In the genomic region with DNA sequence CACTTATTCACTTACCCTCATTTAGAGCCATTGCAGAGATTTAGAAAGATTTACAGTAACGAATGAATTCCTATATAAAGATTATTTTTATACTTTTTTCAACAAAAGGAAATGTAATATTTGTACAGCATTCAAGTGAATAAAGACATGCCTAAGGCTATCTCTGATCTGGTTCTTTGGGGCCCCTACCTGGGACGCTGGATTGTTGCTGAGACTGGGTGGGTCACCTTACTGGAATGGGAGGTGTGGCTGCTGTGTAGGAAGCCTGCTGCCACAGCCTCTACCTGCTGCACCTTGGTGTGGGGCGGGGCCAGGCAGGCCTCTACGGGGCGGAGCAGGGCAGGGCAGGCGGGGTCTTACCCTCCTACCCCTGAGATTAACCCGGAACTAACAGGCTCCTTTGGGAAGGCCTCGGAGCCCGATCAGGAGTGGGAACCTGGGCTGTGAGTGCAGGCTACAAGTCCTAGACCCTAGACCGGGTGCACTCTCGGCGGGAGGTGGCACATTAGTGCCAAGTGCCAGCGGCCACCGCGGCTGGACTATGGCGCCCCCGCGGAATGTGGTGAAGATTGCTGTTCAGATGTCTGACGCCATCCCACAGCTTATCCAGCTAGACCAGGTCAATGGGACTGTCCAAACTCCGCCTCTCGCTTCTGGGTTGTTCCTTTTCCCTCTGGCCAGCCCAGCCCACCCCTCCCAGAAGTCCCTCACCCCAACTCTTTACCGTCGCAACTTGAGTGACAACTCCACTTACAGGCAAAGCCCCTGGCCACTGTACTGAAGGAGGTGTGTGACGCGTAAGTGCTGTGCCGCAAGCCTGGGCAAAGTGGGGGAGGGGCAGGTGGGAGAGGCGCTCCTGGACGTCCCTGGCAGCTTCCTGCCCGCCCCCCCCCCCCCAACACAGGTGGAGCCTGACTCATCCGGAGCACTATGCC, we compare ENCODE assay signal across 8 mouse cellular contexts. TPM values are rescaled to one million over a fixed set of nuclear protein-coding genes. Genes with fewer than 3 reads are reported as not detected.
DNase-seq lines count a peak whose midpoint lies in the region; ATAC-seq and TF ChIP-seq lines count a peak whose summit lies in the region.

A gene (plus strand): TSS at position 391 of the 935 bp plus-strand sequence.

- H3K9ac ChIP-seq in hindbrain, embryonic 13.5 days, result peak within 1 kb of the TSS; percentile 66
- peak within 1 kb of the TSS; percentile 77 for H3K9ac ChIP-seq in stomach, embryonic 16.5 days (ENCODE audit: low read length)

- WGBS in bone marrow, adult 2 months, result 9% methylated on average over 29 of the region's 30 CpGs
- whole genome bisulfite sequencing in hindbrain, embryonic 13.5 days, result 8% methylated on average over 30 of the region's 30 CpGs
- 5% methylated on average over 30 of the region's 30 CpGs for WGBS in limb, embryonic 10.5 days
- 4% methylated on average over 30 of the region's 30 CpGs for WGBS in stomach, embryonic 16.5 days

- no peaks in the 10 kb centered on the region for H3K27me3 ChIP-seq in hindbrain, embryonic 13.5 days
- H3K27me3 ChIP-seq in limb, embryonic 10.5 days (ENCODE audit: low read depth, poor library complexity, severe bottlenecking), result no peaks in the 10 kb centered on the region
- H3K27me3 ChIP-seq in stomach, embryonic 16.5 days (ENCODE audit: control insufficient read depth, insufficient read depth, low read length), result no peaks in the 10 kb centered on the region

- peak; percentile 56 for ATAC-seq in erythroblast, adult 5-6 weeks (replicated peaks; ENCODE audit: low FRiP score, poor library complexity, severe bottlenecking)
- peak; percentile 55 for ATAC-seq in hindbrain, embryonic 13.5 days (ENCODE audit: low FRiP score)
- peak; percentile 44 for ATAC-seq in megakaryocyte-erythroid progenitor cell, adult 5-6 weeks (replicated peaks; ENCODE audit: low FRiP score, low TSS enrichment, poor library complexity, severe bottlenecking)
- peak; percentile 94 for ATAC-seq in stomach, embryonic 16.5 days (ENCODE audit: insufficient read depth, low FRiP score)

- no peaks in the 10 kb centered on the region; the same call in 1 of the 2 replicates for H3K4me1 ChIP-seq in bone marrow, adult 2 months (ENCODE audit: control insufficient read depth, insufficient read depth, low read length)
- H3K4me1 ChIP-seq in hindbrain, embryonic 13.5 days (replicated peaks), result peaks cover 25% of the 10 kb centered on the region
- peaks cover 23% of the 10 kb centered on the region for H3K4me1 ChIP-seq in limb, embryonic 10.5 days
- peaks cover 24% of the 10 kb centered on the region for H3K4me1 ChIP-seq in stomach, embryonic 16.5 days (ENCODE audit: control insufficient read depth, insufficient read depth, low read length)

- peak within 1 kb of the TSS; percentile 48 for H3K4me2 ChIP-seq in hindbrain, embryonic 13.5 days
- peak within 1 kb of the TSS; percentile 77 for H3K4me2 ChIP-seq in stomach, embryonic 16.5 days (ENCODE audit: low read depth, low read length)

- no peaks in the 10 kb centered on the region for H3K9me3 ChIP-seq in hindbrain, embryonic 13.5 days
- H3K9me3 ChIP-seq in limb, embryonic 10.5 days (replicated peaks), result no peaks in the 10 kb centered on the region
- H3K9me3 ChIP-seq in stomach, embryonic 16.5 days (replicated peaks; ENCODE audit: control insufficient read depth, low read length), result no peaks in the 10 kb centered on the region

- 0 out of 2 replicates have a peak, but pooled peaks have one; percentile 34 for TF ChIP-seq POLR2A in bone marrow, adult 2 months (IDR thresholded peaks at IDR 0.05; ENCODE audit: borderline replicate concordance, control insufficient read depth, low read depth, low read length)

- no peak for TF ChIP-seq CTCF in bone marrow, adult 2 months (IDR thresholded peaks at IDR 0.05; ENCODE audit: control insufficient read depth, insufficient read depth, low read length)

- H3K4me3 ChIP-seq in bone marrow, adult 2 months (replicated peaks; ENCODE audit: control insufficient read depth, low read depth, low read length), result peak within 1 kb of the TSS; percentile 2
- peak within 1 kb of the TSS; percentile 17; the same call in 1 of the 2 replicates for H3K4me3 ChIP-seq in hindbrain, embryonic 13.5 days
- H3K4me3 ChIP-seq in limb, embryonic 10.5 days, result peak within 1 kb of the TSS; percentile 47
- peak within 1 kb of the TSS; percentile 54 for H3K4me3 ChIP-seq in stomach, embryonic 16.5 days (replicated peaks; ENCODE audit: low read length)

- H3K27ac ChIP-seq in bone marrow, adult 2 months (ENCODE audit: control insufficient read depth, insufficient read depth, low read depth, low read length, poor library complexity), result peak within 1 kb of the TSS; percentile 7
- peak within 1 kb of the TSS; percentile 66 for H3K27ac ChIP-seq in hindbrain, embryonic 13.5 days
- H3K27ac ChIP-seq in limb, embryonic 10.5 days, result peak within 1 kb of the TSS; percentile 75
- H3K27ac ChIP-seq in stomach, embryonic 16.5 days (ENCODE audit: low read length), result peak within 1 kb of the TSS; percentile 95

- DNase-seq in gastrocnemius, postnatal 25 days, result peak; percentile 46
- no peak for DNase-seq in gastrocnemius, adult 8-10 months (ENCODE audit: low spot score in 2 of 2)
- DNase-seq in limb, embryonic 10.5 days (ENCODE audit: low spot score), result peak; percentile 70

- H3K36me3 ChIP-seq in hindbrain, embryonic 13.5 days, result peaks cover 82% of the 10 kb centered on the region
- peaks cover 86% of the 10 kb centered on the region for H3K36me3 ChIP-seq in limb, embryonic 10.5 days
- peaks cover 26% of the 10 kb centered on the region for H3K36me3 ChIP-seq in stomach, embryonic 16.5 days (ENCODE audit: control insufficient read depth, insufficient read depth, low read length)

RNA-seq across cellular contexts. Expression of the gene that starts here (rescaled TPM):
- total RNA-seq in gastrocnemius, postnatal 25 days (2021), result under 1 TPM; 0.49 to 0.99 TPM
- total RNA-seq in gastrocnemius, adult 8-10 months (2022), result 1 to 10 TPM in 3 of 4 experiments, under 1 TPM in 1; 0.99 to 2.7 (median 1.4) TPM
- 8.2 and 11.5 TPM in 2 replicates for polyA plus RNA-seq in bone marrow, adult 2 months (2011; ENCODE audit: insufficient read depth, insufficient read length, low replicate concordance, missing spikeins)
- total RNA-seq in erythroblast, adult 5-6 weeks (2015; ENCODE audit: low replicate concordance), result 13.8 and 17.3 TPM in 2 replicates
- 22.1 and 30.7 TPM in 2 replicates for total RNA-seq in erythroblast, adult 5-6 weeks (2017; ENCODE audit: low replicate concordance)
- 1.5 and 1.6 TPM in 2 replicates for polyA plus RNA-seq in hindbrain, embryonic 13.5 days (2015; fragmentation: Nextera tagmentation; extraction: Ambion mirVana)
- polyA plus RNA-seq in limb, embryonic 10.5 days (2016; fragmentation: Nextera tagmentation; extraction: Ambion mirVana), result 1.9 and 2.7 TPM in 2 replicates
- total RNA-seq in megakaryocyte-erythroid progenitor cell, adult 5-6 weeks (2014; fragmentation: Nextera tagmentation), result 1.4 and 7.7 TPM in 2 replicates
- 0.61 TPM in 1 of 2 replicates, not detected in the other for total RNA-seq in megakaryocyte-erythroid progenitor cell, adult 5-6 weeks (2017)
- 18.9 and 19.4 TPM in 2 replicates for polyA plus RNA-seq in stomach, embryonic 16.5 days (2015; fragmentation: Nextera tagmentation; extraction: Ambion mirVana)

Comparison
In these comparisons a context has a peak if more than half of its experiments do, and no peak if none do; other contexts are left out.
1. Peak in DNase-seq in gastrocnemius, postnatal 25 days; RNA of the gene not detected or under 1 TPM.
2. H3K27ac ChIP-seq: peak in every context shown above with its lines; median percentile 95 in stomach, embryonic 16.5 days; 75 in limb, embryonic 10.5 days; 66 in hindbrain, embryonic 13.5 days; 7 in bone marrow, adult 2 months.
3. H3K4me3 ChIP-seq: peak in every context shown above with its lines; median percentile 54 in stomach, embryonic 16.5 days; 47 in limb, embryonic 10.5 days; 17 in hindbrain, embryonic 13.5 days; 2 in bone marrow, adult 2 months.
4. ATAC-seq: peak in every context shown above with its lines; median percentile 94 in stomach, embryonic 16.5 days; 56 in erythroblast, adult 5-6 weeks; 55 in hindbrain, embryonic 13.5 days; 44 in megakaryocyte-erythroid progenitor cell, adult 5-6 weeks.